13 mouse cellular contexts compared by ENCODE assay signal in genomic region chr16:93422221-93422620, GRCm38 (mm10).
A peak's percentile ranks its signal among the peaks of the same experiment; 100 is the strongest.
DNase-seq lines count a peak whose midpoint lies in the region; ATAC-seq and TF ChIP-seq lines count a peak whose summit lies in the region.
"Had no signal": no experiment of that assay in that cellular context is flagged by ENCODE, and none has a peak within 500 bp of the region (broad histone marks: within the 10 kb centered on the region; RNA-seq: fewer than 3 reads in every experiment).

No protein-coding gene starts in this region.

- peak overlapping the region; percentile 47; the same call in 1 of the 2 replicates for H3K4me2 ChIP-seq in embryonic facial prominence, embryonic 13.5 days

- 59% methylated on average over 13 of the region's 13 CpGs for WGBS in embryonic facial prominence, embryonic 10.5 days
- WGBS in embryonic facial prominence, embryonic 13.5 days, result 19% methylated on average over 13 of the region's 13 CpGs
- WGBS in thymus, adult 2 months, result 71% methylated on average over 13 of the region's 13 CpGs

- H3K27ac ChIP-seq in gastrocnemius, adult 2 months, result peak overlapping the region; percentile 79
- no peak overlapping the region for H3K27ac ChIP-seq in embryonic facial prominence, embryonic 10.5 days (replicated peaks)
- H3K27ac ChIP-seq in embryonic facial prominence, embryonic 13.5 days, result 0 out of 2 replicates have a peak overlapping the region, but pooled peaks have one; percentile 2
- H3K27ac ChIP-seq in thymus, adult 2 months (ENCODE audit: control insufficient read depth, insufficient read depth, low read length), result no peak overlapping the region
- H3K27ac ChIP-seq: forebrain, embryonic 12.5 days; hindbrain, embryonic 15.5 days had no signal

- ATAC-seq in embryonic facial prominence, embryonic 13.5 days (ENCODE audit: insufficient number of reproducible peaks, insufficient read depth, low FRiP score, low TSS enrichment, low read depth), result no peak
- ATAC-seq: forebrain, postnatal 0 days had no signal

- H3K27me3 ChIP-seq in embryonic facial prominence, embryonic 10.5 days (replicated peaks; ENCODE audit: low read depth, poor library complexity, severe bottlenecking), result peaks cover 19% of the 10 kb centered on the region
- peaks cover 24% of the 10 kb centered on the region for H3K27me3 ChIP-seq in embryonic facial prominence, embryonic 13.5 days
- H3K27me3 ChIP-seq in thymus, adult 2 months (ENCODE audit: control insufficient read depth, insufficient read depth, low read length), result no peaks in the 10 kb centered on the region

- intact Hi-C loops in gastrocnemius, adult 2 months (cut with DNase I), result no loop called here
- intact Hi-C loops in gastrocnemius, postnatal 14 days (cut with DNase I; ENCODE audit: low total_unique reads), result no loop called here

- peaks cover 26% of the 10 kb centered on the region for H3K4me1 ChIP-seq in embryonic facial prominence, embryonic 10.5 days
- H3K4me1 ChIP-seq in embryonic facial prominence, embryonic 13.5 days, result peaks cover 49% of the 10 kb centered on the region
- H3K4me1 ChIP-seq in thymus, adult 2 months (replicated peaks; ENCODE audit: control insufficient read depth, insufficient read depth, low read length), result 0 out of 2 replicates have a peak, but pooled peaks cover 3% of the 10 kb centered on the region

- peak; percentile 28 for DNase-seq in gastrocnemius, adult 2 months
- DNase-seq in gastrocnemius, postnatal 14 days, result no peak
- peak; percentile 53 for DNase-seq in embryonic facial prominence, embryonic 10.5 days (ENCODE audit: low spot score)
- DNase-seq in skeletal muscle tissue, adult 2 months (ENCODE audit: low read depth, low spot score), result peak; percentile 70
- DNase-seq in spleen, adult 18-20 months, result no peak
- no peak for DNase-seq in thymus, adult 2 months
- DNase-seq: cerebellum, adult 11 months; cerebellum, adult 8-10 months; forebrain, postnatal 0 days had no signal

- H3K9ac ChIP-seq in embryonic facial prominence, embryonic 13.5 days, result no peak overlapping the region
- H3K9ac ChIP-seq: forebrain, embryonic 12.5 days; forebrain, postnatal 0 days; heart, embryonic 12.5 days; hindbrain, embryonic 15.5 days had no signal

- no peak for TF ChIP-seq POLR2A in thymus, adult 2 months (IDR thresholded peaks at IDR 0.05; ENCODE audit: control insufficient read depth, extremely low read depth, insufficient read depth, low read length, poor library complexity)

- no peaks in the 10 kb centered on the region for H3K36me3 ChIP-seq in embryonic facial prominence, embryonic 10.5 days (replicated peaks)
- H3K36me3 ChIP-seq in embryonic facial prominence, embryonic 13.5 days, result no peaks in the 10 kb centered on the region
- H3K36me3 ChIP-seq in thymus, adult 2 months (ENCODE audit: control insufficient read depth, insufficient read depth, low read length), result no peaks in the 10 kb centered on the region
- H3K36me3 ChIP-seq: forebrain, embryonic 12.5 days; heart, embryonic 12.5 days; hindbrain, embryonic 15.5 days had no signal

- H3K9me3 ChIP-seq in embryonic facial prominence, embryonic 10.5 days, result no peaks in the 10 kb centered on the region
- no peaks in the 10 kb centered on the region for H3K9me3 ChIP-seq in embryonic facial prominence, embryonic 13.5 days
- H3K9me3 ChIP-seq: forebrain, embryonic 12.5 days; heart, embryonic 12.5 days; hindbrain, embryonic 15.5 days had no signal

- TF ChIP-seq CTCF in gastrocnemius, adult 2 months (IDR thresholded peaks at IDR 0.05), result no peak
- no peak for TF ChIP-seq CTCF in thymus, adult 2 months (IDR thresholded peaks at IDR 0.05; ENCODE audit: borderline replicate concordance, control insufficient read depth, extremely low read depth, insufficient read depth, low read length, poor library complexity)

- H3K4me3 ChIP-seq in gastrocnemius, adult 2 months, result peak overlapping the region; percentile 53
- H3K4me3 ChIP-seq in embryonic facial prominence, embryonic 10.5 days, result no peak overlapping the region
- no peak overlapping the region for H3K4me3 ChIP-seq in embryonic facial prominence, embryonic 13.5 days
- H3K4me3 ChIP-seq in thymus, adult 2 months (ENCODE audit: control insufficient read depth, insufficient read depth, low read length), result no peak overlapping the region
- H3K4me3 ChIP-seq: forebrain, embryonic 12.5 days; hindbrain, embryonic 15.5 days had no signal

Comparison
In these comparisons a context has a peak if more than half of its experiments do, and no peak if none do; other contexts are left out.
1. DNase-seq: peak in gastrocnemius, adult 2 months (single experiment), embryonic facial prominence, embryonic 10.5 days (single experiment) and skeletal muscle tissue, adult 2 months (single experiment); none in gastrocnemius, postnatal 14 days (single experiment), spleen, adult 18-20 months (0 of 2) and thymus, adult 2 months (single experiment).
2. H3K27ac ChIP-seq: peak in gastrocnemius, adult 2 months (single experiment) and embryonic facial prominence, embryonic 13.5 days (single experiment); none in embryonic facial prominence, embryonic 10.5 days (single experiment) and thymus, adult 2 months (single experiment).